Mouse (Mus musculus) midbrain, embryonic 10.5 days (tissue): ENCODE measurements around the gene Tnfrsf26. TPM values are rescaled to one million over a fixed set of nuclear protein-coding genes. Genes with fewer than 3 reads are reported as not detected.
A peak's percentile ranks its signal among the peaks of the same experiment; 100 is the strongest.

Experiments used
- DNase-seq: peaks from one replicate; pipeline ENCODE4 v3.0.0-alpha.2; 2017; ENCODE audit warnings: low spot score
- H3K27ac ChIP-seq: fragments of 300-500 bp; sonication (generic); replicated peaks from 2 replicates; pipeline ENCODE4 v1.5.1; 2016; ENCODE audit warnings: mild to moderate bottlenecking
- H3K27me3 ChIP-seq: fragments of 300-500 bp; sonication (generic); 2 replicates; pipeline ENCODE4 v1.6.1; 2016; ENCODE audit warnings: low read depth, mild to moderate bottlenecking; ENCODE audit not compliant: poor library complexity, severe bottlenecking
- H3K36me3 ChIP-seq: fragments of 300-500 bp; sonication (generic); 2 replicates; pipeline ENCODE4 v1.6.1; 2016; ENCODE audit warnings: mild to moderate bottlenecking, moderate library complexity
- H3K4me1 ChIP-seq: fragments of 300-500 bp; sonication (generic); 2 replicates; pipeline ENCODE4 v1.6.1; 2016
- H3K4me3 ChIP-seq: fragments of 300-500 bp; sonication (generic); 2 replicates; pipeline ENCODE4 v1.5.1; 2016; ENCODE audit warnings: mild to moderate bottlenecking, moderate library complexity
- H3K9me3 ChIP-seq: fragments of 300-500 bp; sonication (generic); replicated peaks from 2 replicates; pipeline ENCODE4 v1.6.1; 2016; ENCODE audit warnings: mild to moderate bottlenecking
- WGBS: fragments of 180-500 bp; shearing (Covaris S2); methylation state at CpG from one replicate; pipeline ENCODE4 v1.1.7; 2016; 5-methylcytosine and 5-hydroxymethylcytosine counted together
- polyA plus RNA-seq: library from polyadenylated mRNA; unstranded; fragments of >200 nt; fragmentation: Nextera tagmentation; extraction: Ambion mirVana; gene quantifications from 2 replicates; pipeline ENCODE4 v1.2.1, GENCODE M21; 2016

Gene Tnfrsf26
- polyA plus RNA-seq, 1 experiment from 2014 or later, result 0.41 TPM

GRCm38 (mm10) chr7:143625151-143625550, 3.4 kb downstream of the Tnfrsf26 start:
- H3K27me3 ChIP-seq, result no peaks in the 10 kb centered on the region
- H3K4me3 ChIP-seq, result no peak overlapping the region
- no peaks in the 10 kb centered on the region for H3K36me3 ChIP-seq
- 79% methylated on average over 5 of the region's 5 CpGs for WGBS
- H3K4me1 ChIP-seq, result no peaks in the 10 kb centered on the region
- no peak for DNase-seq
- no peaks in the 10 kb centered on the region for H3K9me3 ChIP-seq
- no peak overlapping the region for H3K27ac ChIP-seq

GRCm38 (mm10) chr7:143624561-143624960, 4.0 kb downstream of the Tnfrsf26 start:
- Histone ChIP-seq H3K9me3 (no peaks in the 10 kb centered on the region), H3K36me3 (no peaks in the 10 kb centered on the region), H3K4me1 (no peaks in the 10 kb centered on the region), H3K27me3 (no peaks in the 10 kb centered on the region), H3K4me3 (no peak overlapping the region), H3K27ac (no peak overlapping the region)
- WGBS, result 87% methylated on average over 3 of the region's 3 CpGs
- no peak for DNase-seq

- H3K9me3 ChIP-seq, result no peaks in the 10 kb centered on the region
- H3K36me3 ChIP-seq, result no peaks in the 10 kb centered on the region
- H3K4me3 ChIP-seq, result no peak overlapping the region
- DNase-seq, result no peak
- H3K4me1 ChIP-seq, result no peaks in the 10 kb centered on the region
- no peak overlapping the region for H3K27ac ChIP-seq
- H3K27me3 ChIP-seq, result no peaks in the 10 kb centered on the region
- 69% methylated on average over 1 of the region's 1 CpGs for WGBS
Observed at GRCm38 (mm10) chr7:143620951-143621350, 7.6 kb downstream of the Tnfrsf26 start.

- H3K27ac ChIP-seq, result no peak overlapping the region
- WGBS, result 77% methylated on average over 9 of the region's 9 CpGs
- no peaks in the 10 kb centered on the region for H3K27me3 ChIP-seq
- no peaks in the 10 kb centered on the region for H3K36me3 ChIP-seq
- no peak overlapping the region for H3K4me3 ChIP-seq
- no peaks in the 10 kb centered on the region for H3K9me3 ChIP-seq
- no peak for DNase-seq
- H3K4me1 ChIP-seq, result no peaks in the 10 kb centered on the region
Observed at GRCm38 (mm10) chr7:143614404-143615135, 14.0 kb downstream of the Tnfrsf26 start.

- no peaks in the 10 kb centered on the region for H3K9me3 ChIP-seq
- WGBS, result 59% methylated on average over 3 of the region's 3 CpGs
- no peak overlapping the region for H3K4me3 ChIP-seq
- no peak for DNase-seq
- H3K27me3 ChIP-seq, result no peaks in the 10 kb centered on the region
- no peak overlapping the region for H3K27ac ChIP-seq
- H3K36me3 ChIP-seq, result no peaks in the 10 kb centered on the region
- no peaks in the 10 kb centered on the region for H3K4me1 ChIP-seq
Observed at GRCm38 (mm10) chr7:143612215-143612614, 16.3 kb downstream of the Tnfrsf26 start.

GRCm38 (mm10) chr7:143605321-143605720, 23.2 kb downstream of the Tnfrsf26 start:
- H3K36me3 ChIP-seq, result no peaks in the 10 kb centered on the region
- no peak overlapping the region for H3K27ac ChIP-seq
- no peak overlapping the region for H3K4me3 ChIP-seq
- peaks cover 5% of the 10 kb centered on the region; the same call in 1 of the 2 replicates for H3K4me1 ChIP-seq
- H3K9me3 ChIP-seq, result no peaks in the 10 kb centered on the region
- H3K27me3 ChIP-seq, result no peaks in the 10 kb centered on the region
- 91% methylated on average over 3 of the region's 3 CpGs for WGBS
- no peak for DNase-seq

GRCm38 (mm10) chr7:143604889-143605288, 23.6 kb downstream of the Tnfrsf26 start:
- Histone ChIP-seq H3K4me1 (peaks cover 6% of the 10 kb centered on the region; the same call in 1 of the 2 replicates), H3K9me3 (no peaks in the 10 kb centered on the region), H3K27ac (no peak overlapping the region), H3K27me3 (no peaks in the 10 kb centered on the region), H3K36me3 (no peaks in the 10 kb centered on the region), H3K4me3 (no peak overlapping the region)
- no peak for DNase-seq
- WGBS, result 79% methylated on average over 2 of the region's 2 CpGs

GRCm38 (mm10) chr7:143601705-143602104, 26.8 kb downstream of the Tnfrsf26 start:
- Histone ChIP-seq H3K4me3 (no peak overlapping the region), H3K27me3 (no peaks in the 10 kb centered on the region), H3K4me1 (peaks cover 21% of the 10 kb centered on the region), H3K36me3 (peaks cover 7% of the 10 kb centered on the region), H3K9me3 (no peaks in the 10 kb centered on the region), H3K27ac (no peak overlapping the region)
- WGBS, result 82% methylated on average over 2 of the region's 2 CpGs
- no peak for DNase-seq

- 8% methylated on average over 15 of the region's 15 CpGs for WGBS
- peak overlapping the region; percentile 89 for H3K27ac ChIP-seq
Observed at GRCm38 (mm10) chr7:143600231-143600740, 28.2 kb downstream of the Tnfrsf26 start.

GRCm38 (mm10) chr7:143599428-143600230, 28.9 kb downstream of the Tnfrsf26 start, which contains the start of gene Cars:
TSS of gene Cars (minus strand) at chr7:143600090.
- Histone ChIP-seq H3K27ac (peak within 1 kb of the TSS; percentile 89), H3K4me3 (peak within 1 kb of the TSS; percentile 79), H3K4me1 (peaks cover 21% of the 10 kb centered on the region), H3K9me3 (no peaks in the 10 kb centered on the region), H3K36me3 (peaks cover 28% of the 10 kb centered on the region), H3K27me3 (no peaks in the 10 kb centered on the region)
- peak; percentile 97 for DNase-seq
- WGBS, result 2% methylated on average over 35 of the region's 35 CpGs

More at GRCm38 (mm10) chr7:143600231-143600740, 28.2 kb downstream of the Tnfrsf26 start:
- DNase-seq, result no peak
- Histone ChIP-seq H3K27me3 (no peaks in the 10 kb centered on the region), H3K36me3 (peaks cover 21% of the 10 kb centered on the region), H3K4me3 (peak overlapping the region; percentile 79), H3K4me1 (peaks cover 21% of the 10 kb centered on the region), H3K9me3 (no peaks in the 10 kb centered on the region)

GRCm38 (mm10) chr7:143594865-143595264, 33.7 kb downstream of the Tnfrsf26 start:
- no peaks in the 10 kb centered on the region for H3K27me3 ChIP-seq
- WGBS, result 96% methylated on average over 5 of the region's 5 CpGs
- no peak for DNase-seq
- H3K27ac ChIP-seq, result no peak overlapping the region
- H3K4me1 ChIP-seq, result peaks cover 16% of the 10 kb centered on the region
- H3K4me3 ChIP-seq, result no peak overlapping the region
- no peaks in the 10 kb centered on the region for H3K9me3 ChIP-seq
- H3K36me3 ChIP-seq, result peaks cover 67% of the 10 kb centered on the region

- Histone ChIP-seq H3K36me3 (peaks cover 90% of the 10 kb centered on the region), H3K27me3 (no peaks in the 10 kb centered on the region), H3K4me3 (no peak overlapping the region), H3K27ac (no peak overlapping the region), H3K4me1 (no peaks in the 10 kb centered on the region), H3K9me3 (no peaks in the 10 kb centered on the region)
- 93% methylated on average over 10 of the region's 10 CpGs for WGBS
- DNase-seq, result no peak
Observed at GRCm38 (mm10) chr7:143592255-143592654, 36.3 kb downstream of the Tnfrsf26 start.

- H3K36me3 ChIP-seq, result peaks cover 100% of the 10 kb centered on the region
- H3K27ac ChIP-seq, result no peak overlapping the region
- no peak for DNase-seq
- H3K9me3 ChIP-seq, result no peaks in the 10 kb centered on the region
- H3K4me1 ChIP-seq, result no peaks in the 10 kb centered on the region
- no peaks in the 10 kb centered on the region for H3K27me3 ChIP-seq
- no peak overlapping the region for H3K4me3 ChIP-seq
- 89% methylated on average over 4 of the region's 4 CpGs for WGBS
Observed at GRCm38 (mm10) chr7:143588006-143588405, 40.5 kb downstream of the Tnfrsf26 start.
